Mouse (Mus musculus): ENCODE data around the gene Eepd1. TPM values are rescaled to one million over a fixed set of nuclear protein-coding genes. Genes with fewer than 3 reads are reported as not detected.

The Eepd1 gene
- total and polyA plus RNA-seq, 3 experiments, result 0.05 TPM; not detected in 2

DNA sequence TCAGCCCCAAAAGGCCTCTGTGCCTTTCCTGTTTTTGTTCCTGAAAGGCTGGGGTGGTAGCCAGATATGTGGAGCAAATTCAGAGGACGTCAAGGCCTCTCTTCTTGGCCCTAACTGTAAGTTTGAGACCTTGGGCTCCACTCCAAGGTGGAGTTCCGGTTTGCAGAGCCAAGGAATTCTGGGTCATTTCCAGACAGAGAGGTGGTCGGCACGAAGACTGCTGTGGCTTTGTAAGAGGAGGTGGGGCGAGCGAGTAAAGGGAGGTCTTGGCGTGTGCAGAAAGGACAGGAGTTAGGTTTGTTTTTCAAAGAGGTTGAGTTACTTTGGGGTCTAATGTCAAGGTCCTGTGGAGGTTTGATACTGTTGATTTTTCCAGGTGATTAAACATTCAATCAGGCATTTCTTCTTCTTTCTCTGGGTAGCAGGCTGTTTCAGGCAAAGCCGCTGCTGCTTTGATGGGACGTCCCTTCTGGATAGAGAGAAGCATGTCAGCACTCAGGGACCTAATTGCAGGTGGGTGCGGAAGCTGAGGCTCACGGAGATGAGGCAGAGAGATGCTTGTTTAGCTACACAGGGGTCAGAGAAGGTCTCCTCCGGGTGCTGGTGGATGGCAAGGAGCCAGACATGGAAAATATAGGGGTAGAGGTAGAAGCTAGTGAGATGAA, 6.2 kb downstream of the Eepd1 start:
- H3K4me1 ChIP-seq (ENCODE audit: insufficient read depth, low read depth, low read length), result no peaks in the 10 kb centered on the region
- TF ChIP-seq CTCF (IDR thresholded peaks at IDR 0.05; ENCODE audit: low read depth, low read length), result no peak
- TF ChIP-seq POLR2AphosphoS5 (IDR thresholded peaks at IDR 0.05; ENCODE audit: insufficient replicate concordance, low read depth, low read length), result no peak
- no peak for TF ChIP-seq GATA1 (IDR thresholded peaks at IDR 0.05; ENCODE audit: borderline replicate concordance, low read length)
- no peak for TF ChIP-seq GATA2 (IDR thresholded peaks at IDR 0.05; ENCODE audit: borderline replicate concordance, low read depth, low read length)
- no peak for TF ChIP-seq TAL1 (conservative IDR thresholded peaks at IDR 0.05; ENCODE audit: low read depth, low read length)
- ATAC-seq (ENCODE audit: extremely low read depth, insufficient number of reproducible peaks, low FRiP score, poor library complexity, severe bottlenecking), result no peak
- H3K9me3 ChIP-seq (replicated peaks), result no peaks in the 10 kb centered on the region
- no peak overlapping the region for H3K4me3 ChIP-seq (ENCODE audit: low read depth, low read length)
- H3K27me3 ChIP-seq (ENCODE audit: insufficient read depth, low read length), result peaks cover 10% of the 10 kb centered on the region
- no peaks in the 10 kb centered on the region for H3K36me3 ChIP-seq (replicated peaks)
- DNase-seq (ENCODE audit: low spot score), result no peak

DNA sequence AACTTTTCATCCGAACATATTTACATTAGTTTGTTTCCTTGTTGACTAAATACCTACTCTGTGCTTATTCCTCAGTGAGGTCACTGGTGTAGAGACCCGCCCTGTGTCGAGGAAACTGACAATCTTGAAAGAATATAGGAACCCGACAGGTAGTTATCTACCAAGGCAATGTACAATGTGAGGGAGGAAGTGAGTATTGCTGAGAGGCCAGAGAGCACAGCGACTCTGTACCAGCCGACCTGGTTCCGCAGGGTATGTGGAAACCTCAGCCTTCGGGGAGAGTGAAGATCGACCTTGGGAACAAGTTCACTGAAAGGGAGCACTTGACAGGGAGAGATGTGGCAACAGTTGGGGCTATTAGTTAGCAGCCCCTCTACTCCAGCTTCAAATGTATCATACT, 7.2 kb downstream of the Eepd1 start:
- no peaks in the 10 kb centered on the region for H3K36me3 ChIP-seq (replicated peaks)
- ATAC-seq (ENCODE audit: extremely low read depth, insufficient number of reproducible peaks, low FRiP score, poor library complexity, severe bottlenecking), result no peak
- no peaks in the 10 kb centered on the region for H3K4me1 ChIP-seq (ENCODE audit: insufficient read depth, low read depth, low read length)
- H3K4me3 ChIP-seq (ENCODE audit: low read depth, low read length), result no peak overlapping the region
- peaks cover 4% of the 10 kb centered on the region for H3K27me3 ChIP-seq (ENCODE audit: insufficient read depth, low read length)
- no peak for DNase-seq (ENCODE audit: low spot score)
- no peak for TF ChIP-seq POLR2AphosphoS5 (IDR thresholded peaks at IDR 0.05; ENCODE audit: insufficient replicate concordance, low read depth, low read length)
- TF ChIP-seq GATA2 (IDR thresholded peaks at IDR 0.05; ENCODE audit: borderline replicate concordance, low read depth, low read length), result no peak
- TF ChIP-seq CTCF (IDR thresholded peaks at IDR 0.05; ENCODE audit: low read depth, low read length), result no peak
- no peaks in the 10 kb centered on the region for H3K9me3 ChIP-seq (replicated peaks)

DNA sequence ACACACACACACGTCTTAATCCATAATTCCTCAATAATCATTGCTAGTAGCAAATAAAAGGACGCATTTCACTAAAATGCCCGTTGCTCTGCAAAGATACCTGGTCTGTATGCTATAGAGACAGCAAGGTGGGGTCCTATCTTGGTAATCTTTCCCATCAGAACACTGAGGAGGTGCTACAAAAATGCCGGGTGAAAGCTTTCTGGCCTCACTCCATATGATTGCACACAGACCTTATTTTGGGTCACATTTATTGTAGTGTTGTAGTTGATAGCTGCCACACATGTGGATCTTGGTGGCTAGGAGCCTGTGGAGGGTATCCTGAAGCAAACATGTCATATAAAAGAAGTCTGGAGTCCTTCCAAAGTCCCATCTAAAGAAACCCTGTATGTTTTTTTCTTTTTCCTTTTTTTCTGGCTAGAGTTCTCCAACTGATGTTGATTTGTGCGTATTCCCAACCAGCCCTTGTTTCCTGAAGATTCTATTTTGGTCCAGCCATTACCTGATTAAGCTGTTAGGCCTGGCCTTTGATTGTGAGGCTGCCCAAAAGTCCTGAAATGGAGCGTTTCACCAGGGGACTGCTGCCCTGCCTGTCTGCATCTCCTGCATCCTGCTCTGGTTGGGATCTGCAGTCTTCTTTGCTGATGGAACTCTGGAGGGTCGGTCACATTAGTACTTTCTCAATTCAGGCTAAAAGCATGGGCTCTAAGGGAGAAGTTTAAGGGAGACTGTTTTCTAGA, 8.0 kb downstream of the Eepd1 start:
- Histone ChIP-seq H3K27me3 (ENCODE audit: insufficient read depth, low read length) (peaks cover 8% of the 10 kb centered on the region), H3K36me3 (replicated peaks) (no peaks in the 10 kb centered on the region), H3K4me1 (ENCODE audit: insufficient read depth, low read depth, low read length) (no peaks in the 10 kb centered on the region), H3K9me3 (replicated peaks) (no peaks in the 10 kb centered on the region), H3K4me3 (ENCODE audit: low read depth, low read length) (no peak overlapping the region)
- TF ChIP-seq TAL1 (conservative IDR thresholded peaks at IDR 0.05; ENCODE audit: low read depth, low read length) (no peak), GATA1 (IDR thresholded peaks at IDR 0.05; ENCODE audit: borderline replicate concordance, low read length) (no peak), POLR2AphosphoS5 (IDR thresholded peaks at IDR 0.05; ENCODE audit: insufficient replicate concordance, low read depth, low read length) (no peak), GATA2 (IDR thresholded peaks at IDR 0.05; ENCODE audit: borderline replicate concordance, low read depth, low read length) (no peak), CTCF (IDR thresholded peaks at IDR 0.05; ENCODE audit: low read depth, low read length) (no peak)
- DNase-seq (ENCODE audit: low spot score) (no peak), ATAC-seq (ENCODE audit: extremely low read depth, insufficient number of reproducible peaks, low FRiP score, poor library complexity, severe bottlenecking) (no peak)

DNA sequence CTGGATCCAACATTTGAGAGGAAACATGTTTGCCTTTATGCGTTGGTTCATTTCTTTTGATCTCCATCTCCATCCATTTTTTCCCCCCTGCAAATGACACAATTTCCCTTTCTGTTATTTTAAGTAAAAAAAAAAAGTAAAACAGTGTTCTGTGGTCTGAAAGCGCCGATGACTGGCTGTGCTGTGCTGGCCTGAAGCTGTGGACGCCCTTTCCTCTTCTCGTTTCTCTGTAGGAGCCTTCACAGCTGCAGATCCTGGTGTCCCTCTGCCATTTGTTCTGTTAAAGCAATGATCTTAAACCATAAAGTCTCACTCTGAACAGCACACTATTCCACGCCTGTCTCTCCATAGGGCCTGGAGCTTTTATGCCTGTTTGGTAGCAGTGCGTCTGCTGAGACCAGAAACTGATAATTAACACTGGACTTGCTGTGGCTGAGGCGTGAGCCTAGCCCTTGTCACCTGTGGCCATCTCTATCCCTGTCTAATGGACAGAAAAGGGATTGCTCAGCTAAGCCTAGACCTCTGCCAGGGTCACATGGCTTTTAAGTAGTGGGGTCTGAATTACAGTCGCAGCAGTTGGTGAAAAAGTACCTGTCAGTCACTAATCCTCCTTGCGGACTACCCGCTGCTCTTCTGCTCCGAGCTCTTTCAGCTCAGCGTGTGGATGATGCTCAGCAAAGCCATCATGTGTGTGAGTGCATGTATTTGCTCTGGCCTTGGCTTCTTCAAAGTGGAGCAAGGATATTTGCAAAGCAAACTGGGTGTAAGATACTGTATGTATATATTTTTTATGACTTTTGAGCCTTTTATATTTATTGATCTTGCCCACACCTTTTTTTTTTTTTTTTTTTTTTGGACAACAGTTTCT, 9.2 kb downstream of the Eepd1 start:
- Histone ChIP-seq H3K36me3 (replicated peaks) (no peaks in the 10 kb centered on the region), H3K4me1 (ENCODE audit: insufficient read depth, low read depth, low read length) (no peaks in the 10 kb centered on the region), H3K4me3 (ENCODE audit: low read depth, low read length) (no peak overlapping the region), H3K27me3 (ENCODE audit: insufficient read depth, low read length) (peaks cover 8% of the 10 kb centered on the region), H3K9me3 (replicated peaks) (no peaks in the 10 kb centered on the region)
- no peak for TF ChIP-seq POLR2AphosphoS5 (IDR thresholded peaks at IDR 0.05; ENCODE audit: insufficient replicate concordance, low read depth, low read length)
- no peak for TF ChIP-seq TAL1 (conservative IDR thresholded peaks at IDR 0.05; ENCODE audit: low read depth, low read length)
- TF ChIP-seq GATA2 (IDR thresholded peaks at IDR 0.05; ENCODE audit: borderline replicate concordance, low read depth, low read length), result no peak
- TF ChIP-seq CTCF (IDR thresholded peaks at IDR 0.05; ENCODE audit: low read depth, low read length), result no peak
- no peak for TF ChIP-seq GATA1 (IDR thresholded peaks at IDR 0.05; ENCODE audit: borderline replicate concordance, low read length)
- ATAC-seq (ENCODE audit: extremely low read depth, insufficient number of reproducible peaks, low FRiP score, poor library complexity, severe bottlenecking), result no peak
- no peak for DNase-seq (ENCODE audit: low spot score)

DNA sequence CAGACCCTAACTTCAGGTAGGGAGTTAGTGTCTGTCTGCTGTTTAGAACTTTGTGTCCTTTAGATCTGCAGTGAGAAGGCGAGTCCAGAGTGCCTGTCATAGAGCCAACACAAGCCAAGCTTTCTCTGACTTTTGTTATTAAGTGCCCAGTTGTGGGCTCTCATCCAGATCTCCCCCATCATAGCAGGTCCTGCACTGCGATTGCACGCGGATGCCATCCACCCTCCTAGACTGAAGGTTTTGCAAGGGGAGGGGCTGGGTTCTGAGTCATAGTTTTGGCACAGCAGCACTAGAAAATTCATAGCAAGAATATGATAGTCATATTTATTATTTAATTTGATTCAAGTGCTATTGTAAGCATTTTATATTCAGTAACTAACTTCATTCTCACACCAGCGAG, 12.6 kb downstream of the Eepd1 start:
- no peaks in the 10 kb centered on the region for H3K4me1 ChIP-seq (ENCODE audit: insufficient read depth, low read depth, low read length)
- DNase-seq (ENCODE audit: low spot score) (no peak), ATAC-seq (ENCODE audit: extremely low read depth, insufficient number of reproducible peaks, low FRiP score, poor library complexity, severe bottlenecking) (no peak)
- H3K36me3 ChIP-seq (replicated peaks), result no peaks in the 10 kb centered on the region
- H3K27me3 ChIP-seq (ENCODE audit: insufficient read depth, low read length), result peaks cover 5% of the 10 kb centered on the region
- H3K4me3 ChIP-seq (ENCODE audit: low read depth, low read length), result no peak overlapping the region
- no peaks in the 10 kb centered on the region for H3K9me3 ChIP-seq (replicated peaks)
- TF ChIP-seq TAL1 (conservative IDR thresholded peaks at IDR 0.05; ENCODE audit: low read depth, low read length), result no peak
- no peak for TF ChIP-seq CTCF (IDR thresholded peaks at IDR 0.05; ENCODE audit: low read depth, low read length)

DNA sequence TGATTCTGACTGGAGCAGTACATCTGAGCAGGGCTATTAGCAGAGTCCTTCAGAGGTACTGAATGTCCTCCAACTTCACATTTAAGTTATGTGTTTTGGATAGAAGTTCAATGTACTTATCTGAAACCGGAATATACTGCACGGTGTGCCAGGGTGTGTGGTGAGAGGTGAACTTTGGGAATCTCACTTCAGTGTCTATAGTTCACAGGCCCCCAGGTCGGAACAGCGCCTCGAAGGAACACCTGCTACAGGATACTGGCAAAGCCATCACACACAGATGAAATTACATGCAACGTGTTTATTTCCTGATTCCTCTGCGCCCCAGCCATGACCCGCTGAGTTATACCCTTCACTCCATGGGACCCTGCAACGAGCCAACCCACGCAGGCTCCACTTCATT, 14.3 kb downstream of the Eepd1 start:
- TF ChIP-seq GATA1 (IDR thresholded peaks at IDR 0.05; ENCODE audit: borderline replicate concordance, low read length) (no peak), GATA2 (IDR thresholded peaks at IDR 0.05; ENCODE audit: borderline replicate concordance, low read depth, low read length) (no peak)
- ATAC-seq (ENCODE audit: extremely low read depth, insufficient number of reproducible peaks, low FRiP score, poor library complexity, severe bottlenecking), result no peak
- H3K4me1 ChIP-seq (ENCODE audit: insufficient read depth, low read depth, low read length), result no peaks in the 10 kb centered on the region
- no peaks in the 10 kb centered on the region for H3K36me3 ChIP-seq (replicated peaks)
- DNase-seq (ENCODE audit: low spot score), result no peak
- no peak overlapping the region for H3K4me3 ChIP-seq (ENCODE audit: low read depth, low read length)
- H3K27me3 ChIP-seq (ENCODE audit: insufficient read depth, low read length), result peaks cover 5% of the 10 kb centered on the region
- no peaks in the 10 kb centered on the region for H3K9me3 ChIP-seq (replicated peaks)
